Mouse (Mus musculus) thymus, adult 2 months (tissue): ENCODE measurements around the gene Dbf4.

Experiments
- CTCF ChIP-seq: fragments of 200-500 bp; IDR thresholded peaks from 2 replicates; pipeline ENCODE4 v1.5.1; 2012; ENCODE audit warnings: mild to moderate bottlenecking, control low read depth, low read length, moderate library complexity, borderline replicate concordance; ENCODE audit not compliant: control insufficient read depth, poor library complexity, insufficient read depth; ENCODE audit errors: extremely low read depth
- POLR2A ChIP-seq: fragments of 200-500 bp; IDR thresholded peaks from 2 replicates; pipeline ENCODE4 v1.6.1; 2012; ENCODE audit warnings: mild to moderate bottlenecking, low read length, control low read depth, moderate library complexity; ENCODE audit not compliant: control insufficient read depth, poor library complexity, insufficient read depth; ENCODE audit errors: extremely low read depth

GRCm38 (mm10) chr5:8397587-8398249 is 24.8 kb downstream of the Dbf4 start:
- TF ChIP-seq POLR2A = no peak
- TF ChIP-seq CTCF = no peak
